Mouse (Mus musculus) monocyte, adult 5-6 weeks (primary cell): Measurements from ENCODE around the gene Keap1. TPM values are rescaled to one million over a fixed set of nuclear protein-coding genes. Genes with fewer than 3 reads are reported as not detected.
"Not testable (repeated sequence)": the region's sequence is repeated elsewhere in the genome, so short reads cannot be mapped to it uniquely, and the experiment has no call there.

ENCODE experiments used
- ATAC-seq: fragments of 153-309, 156-312 bp; replicated peaks from 2 replicates; pipeline ENCODE4 v1.8.0; 2017; ENCODE audit warnings: mild to moderate bottlenecking; ENCODE audit not compliant: low TSS enrichment, insufficient number of reproducible peaks, severe bottlenecking, poor library complexity, low FRiP score
- total RNA-seq: library from RNA; stranded (forward); fragments of 200-1000, 200-491, 200-594 nt; gene quantifications from 3 replicates; pipeline ENCODE4 v1.2.3, GENCODE M21; 2017

Keap1 gene
- total RNA-seq, 1 experiment from 2014 or later: 21.7 TPM

DNA sequence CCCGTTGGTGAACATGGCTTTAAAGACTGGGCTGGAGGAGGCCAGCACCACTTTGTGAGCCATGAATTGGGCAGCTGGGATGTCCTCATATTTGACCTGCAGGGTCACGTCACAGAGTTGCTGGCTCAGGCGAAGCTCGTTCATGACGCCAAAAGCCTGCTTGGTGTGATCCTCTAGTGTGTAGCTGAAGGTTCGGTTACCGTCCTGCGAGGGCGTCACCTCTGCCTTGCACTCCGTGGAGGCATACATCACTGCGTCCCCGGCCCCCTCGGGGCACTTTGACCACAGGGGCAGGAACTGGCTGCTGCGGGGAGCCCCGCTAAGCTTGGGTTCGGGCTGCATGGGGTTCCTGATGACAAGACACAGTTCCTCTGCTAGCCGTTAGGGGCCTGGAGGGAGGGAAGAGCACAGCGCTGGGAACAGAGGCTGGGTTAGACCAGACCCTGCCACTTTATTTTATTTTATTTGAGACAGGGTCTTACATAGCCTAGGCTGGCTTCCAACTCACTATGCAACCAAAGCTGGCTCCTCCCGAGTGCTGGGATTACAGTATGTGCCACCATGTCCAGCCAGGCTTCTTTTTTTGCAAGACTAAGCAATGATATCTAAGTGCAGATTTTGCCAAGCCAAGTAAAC, 1.7 kb downstream of the Keap1 start:
- ATAC-seq: no peak; the same call in 1 of the 2 replicates

DNA sequence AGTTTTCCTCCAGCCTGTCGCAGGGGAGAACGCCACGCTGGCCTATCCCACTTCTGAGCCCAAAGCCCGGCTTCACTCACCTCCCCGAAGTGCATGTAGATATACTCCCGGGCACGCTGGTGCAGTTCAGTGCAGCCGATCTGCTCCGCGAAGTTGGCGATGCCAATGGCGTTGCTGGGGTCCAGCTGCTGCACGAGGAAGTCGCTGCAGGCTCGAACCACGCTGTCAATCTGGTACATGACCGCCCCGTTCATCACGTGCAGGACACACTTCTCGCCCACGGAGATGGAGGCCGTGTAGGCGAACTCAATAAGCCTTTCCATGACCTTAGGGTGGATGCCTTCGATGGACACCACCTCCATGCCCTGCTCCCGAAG, 2.2 kb downstream of the Keap1 start:
- no peak for ATAC-seq

- ATAC-seq: peak; percentile 43; the same call in 1 of the 2 replicates
Measured at GRCm38 (mm10) chr9:21235341-21235740, 3.8 kb downstream of the Keap1 start.

DNA sequence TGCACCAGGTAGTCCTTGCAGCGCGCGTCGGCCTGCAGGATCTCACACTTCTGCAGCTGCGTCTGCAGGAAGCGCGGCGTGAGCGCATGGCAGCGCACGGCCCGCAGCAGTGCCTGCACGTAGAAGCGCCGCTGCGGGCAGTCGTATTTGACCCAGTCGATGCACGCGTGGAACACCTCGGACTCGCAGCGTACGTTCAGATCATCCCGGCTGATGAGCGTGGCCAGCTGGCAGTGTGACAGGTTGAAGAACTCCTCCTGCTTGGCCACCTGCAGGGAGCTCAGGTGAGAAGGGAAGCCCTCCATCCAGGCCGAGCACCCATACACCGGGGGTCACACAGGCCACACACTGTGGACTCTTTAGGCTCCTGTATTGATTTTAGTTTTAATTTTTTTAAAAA, 5.4 kb downstream of the Keap1 start:
- no peak for ATAC-seq

DNA sequence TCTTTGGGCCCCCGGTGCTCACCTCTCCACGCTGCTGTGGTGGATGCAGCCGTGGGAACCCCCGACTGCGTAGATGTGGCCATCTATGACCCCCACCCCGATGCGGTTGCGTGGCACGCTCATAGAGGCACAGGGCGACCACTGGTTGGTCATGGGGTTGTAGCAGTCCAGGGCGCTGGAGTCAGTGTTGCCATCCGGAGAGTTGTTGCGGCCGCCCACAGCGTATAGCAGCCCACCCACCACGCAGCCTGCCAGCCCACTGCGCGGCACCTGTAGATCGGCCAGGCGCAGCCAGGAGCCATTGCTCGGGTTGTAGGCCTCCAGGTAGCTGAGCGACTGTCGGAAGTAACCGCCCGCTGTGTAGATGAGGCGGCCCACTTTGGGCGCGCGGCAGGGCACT, 5.8 kb downstream of the Keap1 start:
- no peak for ATAC-seq

GRCm38 (mm10) chr9:21232867-21233266, 6.3 kb downstream of the Keap1 start:
- no peak for ATAC-seq

DNA sequence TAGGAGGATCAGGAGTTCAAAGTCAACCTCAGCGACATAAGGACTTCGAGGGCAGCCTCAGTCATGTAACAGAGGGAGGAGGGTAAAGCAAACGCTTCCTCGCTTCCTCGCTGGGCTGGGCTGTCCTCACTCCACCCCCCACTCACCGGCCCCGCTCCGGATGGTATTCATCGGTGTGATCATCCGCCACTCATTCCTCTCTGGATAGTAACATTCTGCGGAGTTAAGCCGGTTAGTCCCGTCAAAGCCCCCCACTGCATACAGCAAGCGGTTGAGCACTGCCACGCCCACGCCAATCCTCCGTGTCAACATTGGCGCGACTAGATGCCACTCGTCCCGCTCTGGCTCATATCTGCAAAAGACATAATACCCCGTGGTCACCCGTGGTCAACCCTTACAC, 7.6 kb downstream of the Keap1 start:
- no peak for ATAC-seq

DNA sequence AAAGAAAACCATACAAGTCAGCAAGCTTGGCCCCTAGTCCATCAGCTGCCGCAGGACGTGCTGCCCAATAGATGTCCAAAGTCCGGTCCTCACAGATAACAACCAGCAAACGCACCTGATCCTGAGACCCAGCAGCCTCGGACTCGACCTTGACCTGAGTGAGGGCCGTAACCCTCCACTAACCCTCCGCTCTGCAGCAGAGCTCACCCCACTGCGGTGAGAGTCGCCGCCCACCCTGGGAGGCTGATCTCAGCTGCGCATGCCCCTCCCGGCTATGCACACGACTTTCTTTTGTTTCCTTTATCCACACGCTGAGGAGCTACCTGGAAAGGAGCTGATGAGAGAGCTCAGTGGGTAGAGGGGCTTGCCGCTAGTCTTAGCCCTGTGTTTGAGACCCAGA, 11.8 kb downstream of the Keap1 start:
- ATAC-seq: no peak

GRCm38 (mm10) chr9:21225415-21225758, 13.8 kb downstream of the Keap1 start:
- no peak for ATAC-seq

GRCm38 (mm10) chr9:21224576-21225414, 14.4 kb downstream of the Keap1 start:
- ATAC-seq: no peak

DNA sequence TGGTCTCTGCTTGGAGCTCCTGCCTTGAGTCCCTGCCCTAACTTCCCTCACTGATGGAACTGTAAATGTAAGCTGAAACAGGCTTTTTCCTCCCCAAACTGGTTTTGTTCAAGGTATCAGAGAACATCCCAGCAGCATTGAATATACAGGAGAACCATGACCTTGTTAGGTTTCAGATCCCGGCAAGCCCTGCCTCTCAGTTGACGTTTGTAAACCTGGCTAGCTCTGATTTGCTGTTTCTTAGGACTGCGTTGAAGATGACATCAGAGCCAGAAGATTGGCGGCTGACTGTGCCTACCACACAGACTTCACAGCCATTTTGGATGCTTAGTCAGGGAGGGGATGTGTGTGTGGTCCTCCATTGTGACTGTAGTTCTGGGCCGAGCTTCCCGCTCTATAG, 15.3 kb downstream of the Keap1 start:
- no peak for ATAC-seq

- not testable (repeated sequence) for ATAC-seq
Measured at GRCm38 (mm10) chr9:21223490-21223889, 15.7 kb downstream of the Keap1 start.

DNA sequence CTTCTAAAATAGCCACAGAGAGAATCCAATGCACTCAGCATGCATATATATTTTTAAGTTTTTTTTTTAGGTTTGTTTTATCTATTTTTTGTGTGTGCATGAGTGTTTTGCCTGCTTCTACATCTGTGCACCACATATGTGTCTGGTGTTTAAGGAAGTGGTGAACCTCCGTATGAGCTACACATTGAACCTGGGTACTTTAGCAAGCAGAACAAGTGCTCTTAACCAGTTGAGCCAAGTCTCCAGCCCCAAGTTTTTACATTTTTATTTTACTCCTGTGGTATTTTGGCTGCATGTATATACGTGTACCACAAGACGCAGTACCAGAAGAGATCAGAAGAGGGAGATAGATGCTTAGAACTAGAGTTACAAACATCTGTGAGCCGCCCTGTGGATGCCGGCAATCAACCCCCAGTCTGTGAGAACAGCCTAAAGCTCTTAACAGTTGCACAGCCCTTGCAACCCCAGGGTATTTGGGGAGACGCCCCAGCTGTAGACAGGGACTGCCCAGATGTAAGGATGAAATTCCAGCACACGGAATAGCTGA, 17.7 kb downstream of the Keap1 start:
- ATAC-seq: peak; percentile 72

DNA sequence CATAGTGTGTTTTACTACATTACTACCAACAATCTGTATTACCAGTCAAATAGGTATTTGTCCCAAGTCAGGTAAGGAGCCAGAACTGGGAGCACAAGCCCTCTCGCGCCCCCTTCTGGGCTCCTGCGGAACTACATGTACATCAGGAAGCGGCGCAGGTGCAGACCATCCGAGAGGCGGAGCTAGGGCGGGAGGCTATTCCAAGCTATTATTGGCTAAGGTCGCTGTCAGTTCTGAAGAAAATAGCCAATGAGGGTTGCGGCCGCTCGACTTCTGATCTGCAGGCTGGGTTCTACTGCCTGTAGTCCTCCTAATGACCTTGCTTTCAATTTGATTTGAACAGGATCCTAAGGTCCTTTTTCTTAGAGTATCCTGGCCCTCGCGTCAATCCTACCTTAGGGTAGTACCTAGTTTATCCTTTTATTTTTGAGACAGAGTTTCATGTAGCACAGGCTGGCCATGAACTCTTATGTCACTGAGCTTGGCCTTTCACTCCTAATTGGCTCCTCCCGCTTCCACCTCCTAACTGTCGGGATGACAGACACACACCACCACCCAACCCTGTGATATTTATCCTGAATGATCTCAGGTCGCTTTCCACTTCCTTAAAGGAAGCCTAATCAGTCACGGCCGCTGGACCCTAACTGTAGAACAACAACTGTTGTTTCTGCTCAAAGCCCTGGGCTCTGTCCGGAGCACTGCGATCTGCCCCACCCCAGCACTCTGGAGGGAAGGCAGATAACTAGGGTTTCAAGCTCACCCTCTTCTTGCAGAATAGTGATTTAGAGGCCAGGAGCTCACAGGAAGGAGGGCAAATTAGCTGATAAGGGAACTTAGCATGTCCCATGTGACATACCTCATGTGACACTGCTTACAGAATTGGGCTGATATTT, 18.4 kb downstream of the Keap1 start:
- ATAC-seq: peak; percentile 94

- no peak for ATAC-seq
Measured at GRCm38 (mm10) chr9:21219820-21220219, 19.3 kb downstream of the Keap1 start.

DNA sequence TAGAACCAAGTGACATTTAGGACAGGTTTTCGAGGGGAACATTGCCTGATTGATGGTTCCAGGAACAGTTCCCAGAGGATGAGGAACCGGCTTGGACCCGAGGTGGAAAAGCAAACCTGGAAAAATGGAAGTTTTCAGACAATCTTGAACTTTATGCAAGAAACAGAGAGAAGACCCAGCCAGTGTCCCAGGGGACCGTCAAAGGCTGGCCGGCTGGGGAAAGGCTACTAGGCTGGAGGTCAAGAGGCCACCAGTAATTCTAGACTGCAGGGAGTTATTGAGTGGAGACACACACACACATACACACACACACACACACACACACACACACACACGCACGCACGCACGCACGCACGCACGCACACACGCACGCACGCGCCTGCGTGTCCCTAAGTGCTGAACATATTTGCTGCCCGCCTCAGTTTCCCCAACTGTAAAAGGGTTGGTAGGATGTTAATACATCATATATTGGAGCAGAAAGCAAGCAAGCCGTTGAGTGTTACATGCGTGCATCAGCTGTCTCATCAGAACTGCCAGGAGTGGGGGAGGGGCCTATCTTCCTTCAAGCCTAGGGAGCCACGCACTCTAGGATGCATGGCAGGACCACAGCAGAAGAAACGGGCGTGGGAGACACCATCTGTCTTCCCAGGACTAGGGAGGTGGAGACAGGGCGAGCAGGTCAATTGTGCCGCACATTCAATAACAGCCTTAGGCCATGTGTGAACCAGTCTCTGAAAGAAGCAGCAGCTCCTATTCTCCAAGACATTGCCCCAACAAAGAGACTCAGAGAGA, 22.9 kb downstream of the Keap1 start:
- no peak for ATAC-seq

GRCm38 (mm10) chr9:21213617-21214190, 25.5 kb downstream of the Keap1 start:
- no peak for ATAC-seq

GRCm38 (mm10) chr9:21211624-21212023, 27.5 kb downstream of the Keap1 start:
- ATAC-seq: no peak
